Mouse (Mus musculus): ENCODE measurements around the gene Adig. TPM values are rescaled to one million over a fixed set of nuclear protein-coding genes. Genes with fewer than 3 reads are reported as not detected.

The Adig gene
- total RNA-seq, 1 experiment from 2014 or later: 43.7 TPM

DNA sequence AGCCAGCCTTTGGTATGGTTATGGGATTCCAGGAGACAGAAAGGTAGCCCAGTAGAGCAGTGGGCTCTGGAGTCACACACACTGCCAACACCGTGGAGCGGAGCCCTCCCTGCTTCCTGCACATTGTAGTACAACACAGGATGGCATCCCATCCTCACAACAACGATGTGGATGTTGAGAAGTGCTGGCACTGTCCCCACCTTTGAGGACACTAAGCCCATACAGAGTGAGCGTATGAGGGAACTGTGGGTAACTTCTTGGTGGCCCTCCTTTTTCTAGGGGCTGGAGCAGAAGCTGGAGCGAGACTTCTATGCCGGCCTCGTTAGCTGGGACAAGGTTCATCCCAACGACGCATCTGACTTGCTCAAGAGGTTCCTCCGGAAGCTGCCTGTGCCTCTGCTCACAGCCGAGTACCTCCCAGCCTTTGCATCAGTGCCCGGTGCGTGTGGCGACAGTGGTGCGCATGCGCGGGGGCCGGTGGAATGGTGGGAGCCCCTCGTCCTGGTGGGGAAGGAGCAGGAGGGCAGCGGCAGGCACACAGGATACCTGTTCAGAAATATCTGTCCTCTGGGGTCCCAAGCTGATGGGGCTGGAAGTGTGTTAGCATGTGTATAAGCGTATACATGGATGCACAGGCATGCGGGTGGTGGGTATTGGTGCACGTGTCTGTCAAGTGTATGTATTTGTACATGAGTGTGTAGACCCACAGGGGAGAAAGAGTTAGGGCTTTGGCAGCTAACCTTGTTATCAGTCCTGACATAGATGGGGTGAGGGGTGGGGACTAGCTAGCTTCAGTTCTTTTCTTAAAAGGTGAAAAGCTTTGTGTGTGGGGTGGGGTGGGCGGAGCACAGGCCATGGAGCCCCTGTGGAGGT, 37.3 kb downstream of the Adig start:
- DNase-seq: no peak

DNA sequence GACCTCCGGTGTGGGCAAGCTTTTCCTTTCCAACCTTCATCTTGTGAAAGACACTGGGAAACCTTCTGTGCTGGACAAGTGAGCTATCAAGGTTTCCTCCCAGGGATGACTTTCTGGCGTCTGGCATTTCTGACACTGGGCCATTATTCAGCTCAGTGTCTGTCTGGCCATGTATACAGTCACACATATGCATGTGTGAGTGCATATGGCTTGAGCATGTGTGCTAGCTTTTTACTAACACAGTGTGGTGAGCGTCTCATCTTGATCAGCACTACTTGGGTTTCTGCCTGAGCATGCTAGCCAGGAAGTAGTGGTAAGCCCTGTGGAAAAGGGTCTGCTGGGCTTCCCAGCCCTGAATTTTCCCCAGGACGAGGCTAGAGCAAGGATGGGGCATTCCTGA, 38.9 kb downstream of the Adig start:
- no peak for DNase-seq

DNA sequence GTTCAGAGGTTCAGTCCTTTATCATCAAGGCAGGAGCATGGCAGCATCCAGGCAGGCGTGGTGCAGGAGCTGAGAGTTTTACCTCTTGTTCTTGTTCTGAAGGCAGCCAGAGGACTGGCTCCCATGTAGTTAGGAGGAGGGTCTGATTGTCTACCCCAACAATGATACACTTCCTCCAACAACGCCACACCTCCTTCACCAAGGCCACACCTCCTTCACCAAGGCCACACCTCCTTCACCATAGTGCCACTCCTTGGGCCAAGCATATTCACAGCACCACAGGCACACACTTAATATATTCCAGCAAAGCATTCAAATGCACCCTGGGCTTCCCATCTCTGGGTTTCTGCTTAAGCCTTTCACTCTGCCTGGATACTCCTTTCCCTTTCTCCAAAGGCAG, 42.9 kb downstream of the Adig start:
- no peak for DNase-seq

DNA sequence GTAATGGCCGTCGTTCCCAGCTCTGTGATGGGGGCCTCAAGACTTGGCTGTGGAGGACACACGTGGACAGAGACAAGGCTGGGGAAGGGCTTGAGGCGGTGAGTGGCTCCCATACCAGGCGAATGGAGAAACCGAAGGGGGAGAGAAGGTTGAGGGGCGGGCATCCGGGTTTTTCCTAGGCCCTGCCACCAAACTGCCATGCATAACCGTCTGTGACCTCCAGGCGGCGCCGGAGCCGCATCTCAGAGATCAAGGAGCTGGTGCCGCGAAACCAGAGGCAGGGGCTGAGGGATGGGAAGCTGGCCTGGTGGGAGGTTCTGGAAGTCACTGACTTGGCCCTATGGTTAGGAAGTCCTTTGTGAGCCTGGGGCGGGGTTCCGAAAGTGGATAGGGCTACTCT, 44.3 kb downstream of the Adig start:
- peak; percentile 75 for DNase-seq

DNA sequence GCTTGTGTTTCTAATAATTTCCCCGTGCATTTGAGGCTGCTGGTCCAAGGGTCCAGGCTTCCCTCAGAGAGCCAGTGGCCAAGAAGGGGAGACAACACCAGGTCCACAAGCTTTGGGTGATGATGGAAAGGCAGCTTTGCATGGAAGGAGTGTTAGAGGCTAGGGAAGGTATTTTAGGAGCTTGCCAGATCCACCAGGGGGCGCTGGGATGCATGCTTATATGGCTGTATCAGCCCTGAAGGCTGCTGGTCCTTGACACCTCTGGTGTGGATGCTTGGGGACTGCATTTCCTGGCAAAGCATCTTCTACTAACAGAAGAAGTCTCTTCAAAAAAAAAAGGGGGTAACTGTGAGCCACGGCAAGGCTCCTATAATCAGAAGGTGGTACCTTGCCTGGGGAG, 47.7 kb downstream of the Adig start:
- peak; percentile 84 for DNase-seq

DNA sequence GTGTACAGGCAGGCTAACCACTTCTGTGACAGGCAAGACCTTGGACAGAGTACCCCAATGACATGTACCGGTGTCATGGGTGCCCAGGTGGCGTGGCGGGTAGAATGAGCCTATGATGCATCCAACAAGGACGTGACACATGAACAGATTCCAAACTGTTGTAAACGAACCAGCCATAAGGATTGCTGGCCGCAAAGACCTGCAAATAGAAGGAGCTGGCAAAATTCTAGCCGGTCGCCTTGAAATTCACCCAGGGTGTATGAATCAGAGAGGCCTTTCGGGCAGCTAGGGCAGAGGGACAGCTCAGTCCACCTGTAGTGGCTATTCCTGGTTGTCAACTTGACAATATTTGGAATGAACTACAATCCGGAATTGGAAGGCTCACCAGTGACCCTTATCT, 52.0 kb downstream of the Adig start:
- DNase-seq: peak; percentile 14

DNA sequence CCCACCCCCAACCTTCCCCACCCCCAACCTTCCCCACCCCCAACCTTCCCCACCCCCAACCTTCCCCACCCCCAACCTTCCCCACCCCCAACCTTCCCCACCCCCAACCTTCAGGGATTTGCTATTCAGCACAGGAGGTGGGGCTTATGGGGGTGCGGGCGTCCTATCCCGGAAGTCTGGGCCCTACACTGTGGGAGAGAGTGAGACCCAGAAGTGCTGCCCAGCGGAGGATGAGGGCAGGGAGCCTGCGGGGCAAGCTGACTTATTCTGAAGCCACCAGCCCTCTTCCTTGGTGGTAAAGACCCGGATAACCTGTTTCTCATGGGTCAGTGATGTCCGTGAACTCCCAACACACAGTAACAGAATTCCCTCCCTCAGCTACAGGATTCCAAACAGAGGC, 52.8 kb downstream of the Adig start:
- DNase-seq: peak; percentile 49

DNA sequence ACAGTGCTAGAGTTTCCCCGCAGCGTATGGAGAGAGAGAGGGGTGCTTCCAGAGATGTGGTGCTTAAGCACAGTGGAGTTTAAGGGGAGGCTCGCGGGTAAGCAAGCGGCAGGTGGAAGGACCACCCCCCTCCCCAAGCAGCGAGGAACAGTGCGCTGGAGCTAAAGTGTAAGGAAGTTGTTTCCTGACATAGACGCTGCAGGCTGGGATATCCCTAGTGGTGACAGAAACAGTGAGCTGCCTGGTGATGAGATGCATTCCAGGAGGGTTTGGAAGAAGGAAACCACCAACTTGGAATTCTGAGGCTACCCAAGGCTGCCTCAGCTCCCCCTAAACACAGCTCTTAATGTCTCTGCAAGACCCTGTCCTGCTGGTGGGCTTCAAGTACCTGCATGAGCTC, 53.4 kb downstream of the Adig start:
- no peak for DNase-seq

DNA sequence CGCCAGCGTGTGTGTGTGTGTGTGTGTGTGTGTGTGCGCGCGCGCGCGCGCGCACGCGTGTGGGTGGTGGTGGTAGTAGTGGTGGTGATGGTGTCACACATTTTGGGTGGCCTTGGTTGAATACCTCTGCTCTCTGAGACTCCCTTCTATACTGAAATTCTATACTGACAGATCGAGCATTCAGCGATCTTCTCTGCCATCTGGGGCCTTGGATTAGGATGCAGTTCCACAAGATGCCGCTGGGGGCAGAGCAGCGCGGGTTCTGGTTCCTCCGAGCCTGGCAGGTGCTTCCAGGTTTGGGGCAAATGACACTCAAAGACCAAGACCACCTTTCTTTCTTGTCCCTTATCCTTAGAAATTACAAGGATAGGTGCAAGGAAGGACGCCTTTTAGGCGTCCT, 53.8 kb downstream of the Adig start:
- peak; percentile 72 for DNase-seq

DNA sequence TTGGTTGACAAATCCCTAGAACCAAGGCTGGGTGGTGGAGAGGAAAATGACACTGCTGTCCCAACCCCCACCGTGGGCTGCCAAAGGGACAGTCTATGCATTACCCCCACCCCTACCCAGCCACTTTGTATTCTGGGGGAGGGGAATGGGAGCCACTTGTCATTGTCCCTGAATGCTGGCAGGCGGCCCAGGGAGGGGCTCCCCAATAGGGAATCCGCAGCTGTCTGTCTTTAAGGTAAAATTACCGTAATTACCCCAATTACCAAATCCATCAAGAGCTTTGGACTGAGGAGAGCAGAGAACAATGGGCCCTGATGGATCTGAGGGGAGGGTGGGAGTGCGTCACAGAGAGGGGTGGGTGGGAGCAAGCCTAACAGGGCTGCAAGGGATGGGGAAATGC, 54.3 kb downstream of the Adig start:
- no peak for DNase-seq

Other genes with a start within 250 kb of the Adig start
- gene Bpi, start 244.5 kb upstream of the Adig start, total RNA-seq (2021): not detected in 2 replicates
- gene Lbp, start 196.1 kb upstream of the Adig start, total RNA-seq (2021): 11.5 and 12.4 TPM in 2 replicates
- gene Snhg11, start 127.0 kb upstream of the Adig start, total RNA-seq (2021): 5.3 and 8.6 TPM in 2 replicates
- gene Ralgapb, start 92.8 kb upstream of the Adig start, total RNA-seq (2021): 68.9 and 72.1 TPM in 2 replicates
- not detected in 2 replicates for gene Arhgap40, start 10.2 kb downstream of the Adig start, total RNA-seq (2021)
- not detected in 2 replicates for gene Slc32a1, start 108.2 kb downstream of the Adig start, total RNA-seq (2021)
- gene Actr5, start 122.3 kb downstream of the Adig start, total RNA-seq (2021): 9.9 and 14.8 TPM in 2 replicates
- gene Ppp1r16b, start 162.8 kb downstream of the Adig start, total RNA-seq (2021): 15.8 and 19.0 TPM in 2 replicates